Mouse (Mus musculus): ENCODE measurements around the gene March7. TPM values are rescaled to one million over a fixed set of nuclear protein-coding genes. Genes with fewer than 3 reads are reported as not detected.

March7 gene
- polyA plus RNA-seq, 1 experiment from 2014 or later = 78.5 TPM

- no peaks in the 10 kb centered on the region for H3K27me3 ChIP-seq
- no peaks in the 10 kb centered on the region for H3K36me3 ChIP-seq
- WGBS = 42% methylated on average over 2 of the region's 2 CpGs
- no peak overlapping the region for H3K9ac ChIP-seq
- H3K27ac ChIP-seq (replicated peaks) = no peak overlapping the region
- no peaks in the 10 kb centered on the region for H3K4me1 ChIP-seq
- no peak overlapping the region for H3K4me2 ChIP-seq (replicated peaks)
- no peaks in the 10 kb centered on the region for H3K9me3 ChIP-seq (replicated peaks)
- ATAC-seq (ENCODE audit: insufficient number of reproducible peaks, low FRiP score, low TSS enrichment, low read depth) = no peak
- no peak overlapping the region for H3K4me3 ChIP-seq (replicated peaks)
Measured at GRCm38 (mm10) chr2:60181696-60182095, 28.0 kb upstream of the March7 start.

DNA sequence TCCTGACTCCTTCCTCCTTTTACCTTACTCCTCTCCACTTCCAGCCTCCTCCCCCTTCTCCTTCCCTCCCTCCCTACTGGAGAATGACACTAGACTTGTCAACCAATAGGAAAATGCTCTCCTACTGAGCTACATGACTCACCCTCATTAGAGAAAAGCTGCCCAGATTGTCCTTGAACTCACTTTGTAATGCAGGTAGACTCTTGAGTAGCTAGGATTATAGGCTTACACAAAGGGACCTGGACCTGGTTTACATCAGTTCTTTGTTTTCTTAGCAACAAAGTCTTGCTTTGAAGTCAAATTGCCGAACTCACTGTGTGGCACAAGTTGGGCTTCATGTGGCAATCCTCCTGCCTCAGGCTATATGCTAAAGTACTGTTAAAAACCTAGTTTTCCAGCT lies 12.8 kb upstream of the March7 start:
- ATAC-seq (ENCODE audit: insufficient number of reproducible peaks, low FRiP score, low TSS enrichment, low read depth) = no peak
- H3K27me3 ChIP-seq = no peaks in the 10 kb centered on the region
- H3K36me3 ChIP-seq = no peaks in the 10 kb centered on the region
- no peak overlapping the region for H3K9ac ChIP-seq
- H3K4me1 ChIP-seq = no peaks in the 10 kb centered on the region
- 44% methylated on average over 1 of the region's 1 CpGs for WGBS
- H3K27ac ChIP-seq (replicated peaks) = no peak overlapping the region
- H3K9me3 ChIP-seq (replicated peaks) = no peaks in the 10 kb centered on the region
- no peak overlapping the region for H3K4me2 ChIP-seq (replicated peaks)
- H3K4me3 ChIP-seq (replicated peaks) = no peak overlapping the region

DNA sequence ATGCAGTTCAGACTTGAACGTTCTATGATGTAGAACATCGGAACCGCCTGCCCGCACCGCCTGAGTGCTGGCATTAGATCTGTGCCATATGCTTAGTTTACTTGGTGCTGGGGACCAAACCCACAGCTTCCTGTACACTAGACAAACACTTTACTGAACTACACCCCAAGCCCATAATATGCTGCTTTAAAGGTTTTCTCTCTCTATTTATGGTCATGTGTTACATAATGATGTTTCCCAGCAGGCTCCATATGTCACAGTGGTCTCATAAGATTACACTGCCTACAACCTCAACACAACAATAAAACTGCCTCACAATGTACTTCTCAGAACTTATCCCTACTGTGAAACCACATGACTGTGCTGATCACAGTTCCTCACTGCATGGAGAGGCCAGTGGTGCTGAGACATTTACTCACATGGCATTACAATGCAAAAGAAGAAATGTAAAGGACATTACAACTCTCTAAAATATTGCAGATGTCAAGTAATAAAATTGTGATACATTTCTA lies 9.6 kb upstream of the March7 start:
- H3K4me3 ChIP-seq (replicated peaks) = no peak overlapping the region
- 88% methylated on average over 5 of the region's 5 CpGs for WGBS

GRCm38 (mm10) chr2:60200667-60201066 lies 9.0 kb upstream of the March7 start:
- Histone ChIP-seq H3K4me3 (replicated peaks) (no peak overlapping the region), H3K4me2 (replicated peaks) (no peak overlapping the region), H3K9me3 (replicated peaks) (no peaks in the 10 kb centered on the region), H3K27me3 (no peaks in the 10 kb centered on the region), H3K27ac (replicated peaks) (no peak overlapping the region), H3K4me1 (no peaks in the 10 kb centered on the region), H3K36me3 (peaks cover 7% of the 10 kb centered on the region; the same call in 1 of the 2 replicates), H3K9ac (no peak overlapping the region)
- ATAC-seq (ENCODE audit: insufficient number of reproducible peaks, low FRiP score, low TSS enrichment, low read depth) = no peak
- WGBS = 51% methylated on average over 8 of the region's 8 CpGs

More for the DNA sequence above, 9.6 kb upstream of the March7 start:
- H3K27ac ChIP-seq (replicated peaks) = no peak overlapping the region
- peaks cover 5% of the 10 kb centered on the region; the same call in 1 of the 2 replicates for H3K36me3 ChIP-seq
- no peaks in the 10 kb centered on the region for H3K27me3 ChIP-seq
- H3K9me3 ChIP-seq (replicated peaks) = no peaks in the 10 kb centered on the region
- H3K4me2 ChIP-seq (replicated peaks) = no peak overlapping the region
- no peak for ATAC-seq (ENCODE audit: insufficient number of reproducible peaks, low FRiP score, low TSS enrichment, low read depth)
- H3K4me1 ChIP-seq = no peaks in the 10 kb centered on the region
- H3K9ac ChIP-seq = no peak overlapping the region

- Histone ChIP-seq H3K27ac (replicated peaks) (no peak overlapping the region), H3K4me2 (replicated peaks) (no peak overlapping the region), H3K4me3 (replicated peaks) (no peak overlapping the region), H3K27me3 (no peaks in the 10 kb centered on the region), H3K9me3 (replicated peaks) (no peaks in the 10 kb centered on the region), H3K9ac (no peak overlapping the region), H3K36me3 (peaks cover 11% of the 10 kb centered on the region; the same call in 1 of the 2 replicates), H3K4me1 (peaks cover 4% of the 10 kb centered on the region)
- WGBS = 84% methylated on average over 8 of the region's 8 CpGs
- ATAC-seq (ENCODE audit: insufficient number of reproducible peaks, low FRiP score, low TSS enrichment, low read depth) = no peak
Measured at GRCm38 (mm10) chr2:60202900-60203530, 6.7 kb upstream of the March7 start.

GRCm38 (mm10) chr2:60203733-60204132 lies 6.0 kb upstream of the March7 start:
- WGBS = 91% methylated on average over 4 of the region's 4 CpGs
- H3K4me3 ChIP-seq (replicated peaks) = no peak overlapping the region
- H3K9me3 ChIP-seq (replicated peaks) = no peaks in the 10 kb centered on the region
- no peak for ATAC-seq (ENCODE audit: insufficient number of reproducible peaks, low FRiP score, low TSS enrichment, low read depth)
- no peak overlapping the region for H3K9ac ChIP-seq
- no peaks in the 10 kb centered on the region for H3K27me3 ChIP-seq
- H3K4me2 ChIP-seq (replicated peaks) = no peak overlapping the region
- peaks cover 11% of the 10 kb centered on the region; the same call in 1 of the 2 replicates for H3K36me3 ChIP-seq
- H3K27ac ChIP-seq (replicated peaks) = no peak overlapping the region
- H3K4me1 ChIP-seq = peaks cover 8% of the 10 kb centered on the region

DNA sequence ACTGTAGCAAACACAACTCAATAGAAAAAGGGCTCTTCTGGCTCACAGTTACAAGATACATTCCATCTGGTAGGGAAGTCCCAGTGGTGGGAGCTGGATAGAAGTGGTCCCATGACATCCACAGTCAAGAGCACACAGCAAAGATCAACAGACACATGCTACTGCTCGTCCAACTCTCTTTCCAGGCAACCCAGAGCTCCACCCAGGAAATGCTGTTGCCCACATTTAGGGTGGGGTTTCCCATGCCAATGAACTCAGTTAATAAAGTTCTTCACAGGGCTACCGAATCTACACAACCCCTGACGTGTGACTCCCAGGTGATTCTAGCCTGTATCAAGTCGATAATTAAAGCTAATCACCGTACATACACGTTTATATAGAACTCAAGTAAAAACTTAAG lies 5.5 kb upstream of the March7 start:
- WGBS = 77% methylated on average over 6 of the region's 6 CpGs
- H3K9me3 ChIP-seq (replicated peaks) = no peaks in the 10 kb centered on the region
- peaks cover 8% of the 10 kb centered on the region for H3K4me1 ChIP-seq
- H3K36me3 ChIP-seq = peaks cover 11% of the 10 kb centered on the region; the same call in 1 of the 2 replicates
- no peak overlapping the region for H3K9ac ChIP-seq
- no peak overlapping the region for H3K4me2 ChIP-seq (replicated peaks)
- H3K27me3 ChIP-seq = no peaks in the 10 kb centered on the region
- no peak overlapping the region for H3K4me3 ChIP-seq (replicated peaks)
- no peak overlapping the region for H3K27ac ChIP-seq (replicated peaks)
- no peak for ATAC-seq (ENCODE audit: insufficient number of reproducible peaks, low FRiP score, low TSS enrichment, low read depth)

GRCm38 (mm10) chr2:60205795-60206194 lies 3.9 kb upstream of the March7 start:
- Histone ChIP-seq H3K9me3 (replicated peaks) (no peaks in the 10 kb centered on the region), H3K36me3 (peaks cover 11% of the 10 kb centered on the region; the same call in 1 of the 2 replicates), H3K27ac (replicated peaks) (no peak overlapping the region), H3K9ac (no peak overlapping the region), H3K4me2 (replicated peaks) (no peak overlapping the region), H3K4me1 (peaks cover 9% of the 10 kb centered on the region), H3K4me3 (replicated peaks) (no peak overlapping the region), H3K27me3 (no peaks in the 10 kb centered on the region)
- no peak for ATAC-seq (ENCODE audit: insufficient number of reproducible peaks, low FRiP score, low TSS enrichment, low read depth)
- WGBS = 71% methylated on average over 6 of the region's 6 CpGs

GRCm38 (mm10) chr2:60209122-60209611 lies 520 bp upstream of the March7 start:
- Histone ChIP-seq H3K4me2 (replicated peaks) (peak overlapping the region; percentile 50), H3K4me3 (replicated peaks) (peak overlapping the region; percentile 89), H3K27ac (replicated peaks) (peak overlapping the region; percentile 91), H3K4me1 (peaks cover 23% of the 10 kb centered on the region), H3K9ac (peak overlapping the region; percentile 87), H3K9me3 (replicated peaks) (no peaks in the 10 kb centered on the region), H3K27me3 (no peaks in the 10 kb centered on the region), H3K36me3 (peaks cover 16% of the 10 kb centered on the region; the same call in 1 of the 2 replicates)
- WGBS = under 1% methylated on average over 25 of the region's 35 CpGs
- ATAC-seq (ENCODE audit: insufficient number of reproducible peaks, low FRiP score, low TSS enrichment, low read depth) = no peak; the same call in 1 of the 2 replicates

DNA sequence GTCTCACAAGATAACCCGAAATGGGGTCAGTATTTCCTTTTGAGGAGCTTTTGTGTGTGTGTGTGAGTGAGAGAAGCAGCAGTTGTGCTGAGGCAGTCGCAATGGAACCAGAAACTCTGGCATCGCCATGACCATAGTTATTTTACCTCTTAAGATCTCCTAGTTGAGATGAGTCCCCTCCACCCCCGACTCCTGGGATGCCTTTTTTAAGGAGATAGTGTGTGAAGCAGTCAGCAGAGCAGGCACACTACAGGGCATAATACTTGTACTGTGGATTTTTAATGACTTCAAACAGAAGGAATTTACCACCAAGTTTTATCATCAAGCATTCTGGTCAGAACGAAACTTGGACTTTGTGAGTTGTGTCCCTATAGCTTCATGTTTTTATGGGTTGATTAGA lies 1.1 kb downstream of the March7 start:
- 15% methylated on average over 5 of the region's 5 CpGs for WGBS
- peak overlapping the region; percentile 39; the same call in 1 of the 2 replicates for H3K27ac ChIP-seq (replicated peaks)

GRCm38 (mm10) chr2:60212488-60212887 lies 2.8 kb downstream of the March7 start:
- no peaks in the 10 kb centered on the region for H3K27me3 ChIP-seq
- peaks cover 34% of the 10 kb centered on the region for H3K4me1 ChIP-seq
- H3K9ac ChIP-seq = no peak overlapping the region
- no peak for ATAC-seq (ENCODE audit: insufficient number of reproducible peaks, low FRiP score, low TSS enrichment, low read depth)
- no peak overlapping the region for H3K27ac ChIP-seq (replicated peaks)
- H3K36me3 ChIP-seq = 0 out of 2 replicates have a peak, but pooled peaks cover 5% of the 10 kb centered on the region
- no peaks in the 10 kb centered on the region for H3K9me3 ChIP-seq (replicated peaks)
- no peak overlapping the region for H3K4me2 ChIP-seq (replicated peaks)
- H3K4me3 ChIP-seq (replicated peaks) = no peak overlapping the region

More for the DNA sequence above, 1.1 kb downstream of the March7 start:
- Histone ChIP-seq H3K9ac (peak overlapping the region; percentile 87), H3K4me3 (replicated peaks) (peak overlapping the region; percentile 89), H3K27me3 (no peaks in the 10 kb centered on the region), H3K9me3 (replicated peaks) (no peaks in the 10 kb centered on the region), H3K4me1 (peaks cover 23% of the 10 kb centered on the region), H3K36me3 (peaks cover 9% of the 10 kb centered on the region; the same call in 1 of the 2 replicates), H3K4me2 (replicated peaks) (peak overlapping the region; percentile 56)
- no peak for ATAC-seq (ENCODE audit: insufficient number of reproducible peaks, low FRiP score, low TSS enrichment, low read depth)
